Comparison of ENCODE assay signal across 15 mouse cellular contexts in the genomic region with DNA sequence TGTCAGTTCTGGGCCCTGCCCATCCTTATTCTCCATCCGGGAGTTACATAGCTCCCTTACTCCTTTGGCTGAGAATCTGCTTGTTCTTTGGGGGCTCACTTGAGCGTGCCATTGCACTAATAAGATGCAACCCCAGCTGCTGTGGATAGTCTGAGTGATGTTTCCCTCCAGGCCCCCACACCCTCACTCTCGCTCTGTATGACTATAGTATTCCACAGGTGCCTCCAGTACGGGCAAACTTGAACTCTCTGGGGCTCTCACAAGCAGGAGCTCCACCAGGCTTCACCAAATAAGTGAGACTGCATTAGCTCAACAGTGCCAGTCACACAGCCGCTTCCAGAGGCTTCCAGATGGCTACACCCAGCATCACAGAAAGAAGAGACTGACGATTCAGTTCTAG.
"Had no signal": no experiment of that assay in that cellular context is flagged by ENCODE, and none has a peak within 500 bp of the region (broad histone marks: within the 10 kb centered on the region; RNA-seq: fewer than 3 reads in every experiment).

No protein-coding gene starts in this region.

- H3K4me1 ChIP-seq: neural tube, embryonic 13.5 days; neural tube, embryonic 15.5 days; stomach, embryonic 15.5 days had no signal

- H3K27me3 ChIP-seq: neural tube, embryonic 13.5 days; neural tube, embryonic 15.5 days; stomach, embryonic 15.5 days had no signal

- H3K4me3 ChIP-seq: neural tube, embryonic 13.5 days; neural tube, embryonic 15.5 days; stomach, embryonic 15.5 days had no signal

- H3K9me3 ChIP-seq: neural tube, embryonic 13.5 days; neural tube, embryonic 15.5 days; stomach, embryonic 15.5 days had no signal

- DNase-seq: retina, postnatal 1 day; right cerebral cortex, adult 18-20 months; right cerebral cortex, postnatal 14 days; right cerebral cortex, postnatal 25 days; right cerebral cortex, postnatal 4 days; thymus, adult 18-20 months; thymus, adult 2 months; thymus, postnatal 14 days; thymus, postnatal 25 days; thymus, postnatal 36 days; thymus, postnatal 4 days had no signal

- H3K4me2 ChIP-seq: neural tube, embryonic 13.5 days; neural tube, embryonic 15.5 days; stomach, embryonic 15.5 days had no signal

- H3K27ac ChIP-seq: neural tube, embryonic 13.5 days; neural tube, embryonic 15.5 days; stomach, embryonic 15.5 days; stomach, postnatal 0 days had no signal

- H3K36me3 ChIP-seq: neural tube, embryonic 13.5 days; neural tube, embryonic 15.5 days; stomach, embryonic 15.5 days had no signal

- H3K9ac ChIP-seq: neural tube, embryonic 13.5 days; neural tube, embryonic 15.5 days; stomach, embryonic 15.5 days had no signal
